Mouse (Mus musculus) heart, embryonic 14.5 days (tissue): ENCODE measurements at regions not wholly inside any gene's neighbourhood (a gene's known extent, or its start where the extent isn't known, plus 50 kb on each side); places are given as distances from the start of the nearest gene placed in this dataset.

ENCODE experiments used
- ATAC-seq: fragments of 200-750 bp; cut with Nextera tagmentation; 2 replicates; pipeline ENCODE4 v1.8.0; 2017; ENCODE audit warnings: low read depth, moderate TSS enrichment; ENCODE audit not compliant: insufficient number of reproducible peaks, insufficient read depth, low FRiP score
- H3K27ac ChIP-seq, 2 experiments: fragments of 200-500 bp in 1 of 2; fragments of 300-500 bp in 1 of 2; sonication (generic) in 1 of 2; replicated peaks in 1 of 2; 2 replicates each; pipeline ENCODE4 v1.5.1; 2012 to 2014; ENCODE audit warnings: low read depth in 2 of 2, low read length in 2 of 2, control low read depth in 1 of 2, mild to moderate bottlenecking in 1 of 2, mixed read lengths in 1 of 2; ENCODE audit not compliant: control insufficient read depth in 1 of 2, insufficient read depth in 1 of 2
- H3K27me3 ChIP-seq: fragments of 300-500 bp; sonication (generic); 2 replicates; pipeline ENCODE4 v1.6.1; 2014; ENCODE audit warnings: mild to moderate bottlenecking, low read length, control low read depth; ENCODE audit not compliant: control insufficient read depth, insufficient read depth
- H3K36me3 ChIP-seq: fragments of 300-500 bp; sonication (generic); 2 replicates; pipeline ENCODE4 v1.6.1; 2014; ENCODE audit warnings: mild to moderate bottlenecking, control low read depth, low read length, mixed read lengths; ENCODE audit not compliant: control insufficient read depth, insufficient read depth
- H3K4me1 ChIP-seq, 2 experiments: fragments of 200-500 bp in 1 of 2; fragments of 300-500 bp in 1 of 2; sonication (generic) in 1 of 2; 2 replicates each; pipeline ENCODE4 v1.6.1; 2012 to 2014; ENCODE audit warnings: low read length in 2 of 2, control low read depth in 1 of 2, mixed read lengths in 1 of 2; ENCODE audit not compliant: control insufficient read depth in 2 of 2, insufficient read depth in 2 of 2
- H3K4me2 ChIP-seq: fragments of 300-500 bp; sonication (generic); 2 replicates; pipeline ENCODE4 v1.6.1; 2014; ENCODE audit warnings: mild to moderate bottlenecking, low read length
- H3K4me3 ChIP-seq, 2 experiments: fragments of 200-500 bp in 1 of 2; fragments of 300-500 bp in 1 of 2; sonication (generic) in 1 of 2; 2 replicates each; pipeline ENCODE4 v1.5.1; 2012 to 2014; ENCODE audit warnings: low read length in 2 of 2, mild to moderate bottlenecking in 2 of 2, control low read depth in 1 of 2, low read depth in 1 of 2, moderate library complexity in 1 of 2; ENCODE audit not compliant: control insufficient read depth in 1 of 2, insufficient read depth in 1 of 2
- H3K9ac ChIP-seq: fragments of 300-500 bp; sonication (generic); 2 replicates; pipeline ENCODE4 v1.6.1; 2014; ENCODE audit warnings: mild to moderate bottlenecking, low read length
- H3K9me3 ChIP-seq: fragments of 300-500 bp; sonication (generic); 2 replicates; pipeline ENCODE4 v1.6.1; 2016; ENCODE audit warnings: low read length, control low read depth; ENCODE audit not compliant: control insufficient read depth
- WGBS: fragments of 180-500 bp; shearing (Covaris S2); extraction: QIAGEN DNeasy Blood & Tissue Kit; methylation state at CpG from one replicate; pipeline ENCODE4 v1.1.7; 2014; 5-methylcytosine and 5-hydroxymethylcytosine counted together

DNA sequence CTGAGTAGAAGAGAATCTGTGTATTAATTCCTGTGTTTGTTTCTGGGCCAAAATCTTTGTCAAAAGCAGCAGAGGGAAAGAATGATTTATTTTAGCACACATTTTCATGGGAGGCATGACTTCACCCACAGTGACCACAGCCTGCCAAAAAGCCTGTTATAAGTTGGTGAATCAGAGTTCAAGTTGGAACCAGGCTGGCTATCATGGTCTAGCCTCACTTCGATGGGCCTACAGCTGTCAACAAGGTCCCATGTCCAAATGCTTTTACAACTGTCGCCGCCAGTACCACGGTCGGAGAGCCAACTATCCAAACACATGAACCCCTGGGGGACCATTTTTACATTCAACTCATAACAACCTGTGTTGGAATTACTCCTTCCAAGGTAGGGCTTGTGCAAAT, 103.0 kb upstream of the Pfkp start:
- H3K27me3 ChIP-seq = no peaks in the 10 kb centered on the region
- 71% methylated on average over 5 of the region's 5 CpGs for WGBS
- H3K4me3 ChIP-seq = no peak overlapping the region
- H3K4me2 ChIP-seq = no peak overlapping the region
- no peaks in the 10 kb centered on the region for H3K4me1 ChIP-seq
- no peak overlapping the region for H3K27ac ChIP-seq
- H3K36me3 ChIP-seq = no peaks in the 10 kb centered on the region
- H3K9ac ChIP-seq = no peak overlapping the region
- no peak for ATAC-seq
- H3K9me3 ChIP-seq = no peaks in the 10 kb centered on the region

DNA sequence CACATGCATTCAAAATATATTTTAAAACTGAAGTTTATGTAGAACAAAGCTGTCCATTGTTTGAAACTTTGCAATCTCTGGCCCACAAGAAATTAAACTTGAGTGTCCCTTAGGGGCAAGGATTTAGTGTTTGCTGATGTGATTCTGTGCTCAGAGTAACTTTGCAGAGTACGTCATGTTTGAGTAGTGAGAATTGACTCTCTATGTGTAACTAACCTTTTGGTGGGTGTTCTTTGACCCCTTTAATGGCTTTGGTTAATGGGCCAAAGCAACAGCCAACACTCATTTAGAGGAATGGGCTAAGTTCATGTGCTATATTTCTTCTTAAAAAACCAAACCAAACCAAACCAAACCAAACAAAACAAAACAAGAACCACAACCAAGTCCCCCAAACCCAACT, 102.6 kb upstream of the Pfkp start:
- no peaks in the 10 kb centered on the region for H3K36me3 ChIP-seq
- no peaks in the 10 kb centered on the region for H3K27me3 ChIP-seq
- no peak overlapping the region for H3K4me2 ChIP-seq
- ATAC-seq = no peak
- no peaks in the 10 kb centered on the region for H3K9me3 ChIP-seq
- no peaks in the 10 kb centered on the region for H3K4me1 ChIP-seq
- H3K27ac ChIP-seq = no peak overlapping the region
- H3K9ac ChIP-seq = no peak overlapping the region
- H3K4me3 ChIP-seq = no peak overlapping the region
- WGBS = 81% methylated on average over 1 of the region's 1 CpGs

DNA sequence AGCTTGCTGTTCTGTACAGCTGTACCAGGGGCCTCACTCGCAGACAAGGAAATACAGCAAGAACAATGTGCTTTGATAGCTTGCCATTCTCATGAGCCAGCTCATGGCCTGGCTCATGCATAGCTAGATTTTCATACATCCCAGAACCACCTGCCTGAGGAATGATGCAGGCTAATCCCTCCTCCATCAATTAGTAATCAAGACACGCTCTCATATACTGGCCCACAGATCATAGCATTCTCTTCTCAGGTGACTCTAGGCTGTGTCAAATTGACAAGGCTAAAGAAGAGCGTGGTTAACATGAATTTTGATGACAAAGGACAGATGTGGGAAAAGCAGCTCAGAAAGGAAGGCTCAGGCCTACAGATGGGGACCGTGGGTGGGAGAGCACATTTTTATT, 93.3 kb upstream of the Pfkp start:
- WGBS = 76% methylated on average over 4 of the region's 4 CpGs
- no peaks in the 10 kb centered on the region for H3K9me3 ChIP-seq
- no peaks in the 10 kb centered on the region for H3K27me3 ChIP-seq
- no peak for ATAC-seq
- H3K27ac ChIP-seq = no peak overlapping the region
- H3K9ac ChIP-seq = no peak overlapping the region
- no peak overlapping the region for H3K4me3 ChIP-seq
- no peaks in the 10 kb centered on the region for H3K36me3 ChIP-seq
- H3K4me1 ChIP-seq = no peaks in the 10 kb centered on the region
- H3K4me2 ChIP-seq = no peak overlapping the region

DNA sequence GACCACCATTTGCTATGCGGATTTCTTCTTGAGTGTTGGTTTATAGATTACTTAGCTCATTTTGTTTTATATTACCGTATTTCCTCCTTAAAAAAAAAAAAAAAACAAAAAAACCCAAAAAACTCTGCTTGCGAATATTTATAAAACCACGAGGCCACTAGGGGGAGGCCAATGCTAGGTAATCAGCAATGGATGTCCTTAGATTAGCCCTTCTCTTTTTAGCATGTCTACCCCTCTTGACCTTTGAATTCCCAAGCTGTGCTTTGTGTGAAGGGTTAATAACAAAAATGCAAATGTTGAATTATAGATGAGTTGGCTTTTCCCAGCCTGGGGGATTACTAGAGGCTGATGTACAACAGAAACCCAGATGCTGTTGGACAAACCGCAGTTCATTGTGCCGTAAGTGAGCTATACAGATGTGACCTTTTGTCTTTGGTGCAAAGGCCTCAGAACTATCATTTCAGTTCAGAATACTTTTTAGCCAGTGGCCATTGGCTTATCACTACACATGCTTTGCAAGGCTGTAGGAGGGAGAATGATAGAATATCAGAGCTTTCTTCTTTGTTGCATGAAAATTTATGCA, 88.5 kb upstream of the Pfkp start:
- Histone ChIP-seq H3K4me2 (no peak overlapping the region), H3K4me3 (no peak overlapping the region), H3K36me3 (no peaks in the 10 kb centered on the region), H3K27ac (no peak overlapping the region), H3K9ac (no peak overlapping the region), H3K4me1 (no peaks in the 10 kb centered on the region), H3K27me3 (no peaks in the 10 kb centered on the region), H3K9me3 (no peaks in the 10 kb centered on the region)
- WGBS = 72% methylated on average over 6 of the region's 6 CpGs
- no peak for ATAC-seq
